Mouse (Mus musculus): ENCODE measurements around the gene Chd2.

- TF ChIP-seq POLR2A (IDR thresholded peaks at IDR 0.05; ENCODE audit: low read depth, low read length) (no peak), CTCF (IDR thresholded peaks at IDR 0.05; ENCODE audit: borderline replicate concordance, insufficient read depth, low read length) (no peak)
Observed at GRCm38 (mm10) chr7:73427794-73428193, 113.8 kb downstream of the Chd2 start.

All from embryonic fibroblast, embryonic 13.5 days (primary cell).